Mouse (Mus musculus) 3134 (cell line): ENCODE measurements around the gene Rasa4.
"Not testable (repeated sequence)": the region's sequence is repeated elsewhere in the genome, so short reads cannot be mapped to it uniquely, and the experiment has no call there.

ENCODE experiments used
- DNase-seq: peaks from one replicate; pipeline ENCODE4 v3.0.0-alpha.2; 2011; ENCODE audit warnings: low spot score; ENCODE audit not compliant: insufficient read length; ENCODE audit errors: extremely low read depth

Rasa4 gene

GRCm38 (mm10) chr5:136066404-136067148 lies 17.1 kb upstream of the Rasa4 start:
- not testable (repeated sequence) for DNase-seq

DNA sequence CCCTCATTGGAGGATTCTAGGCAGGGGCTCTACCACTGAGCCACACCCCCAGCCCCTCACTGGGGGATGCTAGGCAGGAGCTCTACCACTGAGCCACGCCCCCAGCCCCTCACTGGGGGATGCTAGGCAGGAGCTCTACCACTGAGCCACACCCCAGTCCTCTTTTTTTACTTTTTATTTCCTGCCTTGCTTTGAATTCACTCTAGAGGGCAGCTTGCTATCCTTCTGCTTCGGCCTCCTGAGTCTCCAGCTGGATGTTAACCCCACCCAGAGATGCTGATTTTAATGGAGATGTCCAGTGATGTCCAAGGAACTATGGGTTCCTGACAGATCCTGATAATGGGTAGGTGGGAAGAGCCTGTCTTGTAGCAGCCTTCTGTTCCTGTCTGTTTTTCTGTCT lies 14.3 kb upstream of the Rasa4 start:
- DNase-seq: no peak

DNA sequence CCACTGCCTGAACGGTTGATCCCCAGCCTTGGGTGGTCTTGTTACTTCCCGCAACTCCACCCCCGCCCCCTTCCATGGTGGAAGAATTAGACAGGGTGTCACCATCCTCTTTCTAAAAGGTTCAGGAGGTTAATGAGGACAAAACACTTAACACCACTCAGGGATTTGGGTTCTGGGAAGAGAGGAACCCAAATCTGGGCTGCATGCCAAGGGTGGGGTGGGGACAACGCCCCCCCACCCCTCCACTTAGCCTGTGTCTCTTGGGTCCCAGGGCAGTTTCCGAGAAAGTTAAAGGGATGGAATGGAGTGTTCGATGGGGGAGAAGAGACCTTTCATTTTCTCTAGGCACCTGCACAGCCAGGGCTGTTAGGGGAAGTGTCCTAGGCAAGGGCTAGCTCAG lies 10.7 kb upstream of the Rasa4 start:
- no peak for DNase-seq

- DNase-seq: no peak
Observed at GRCm38 (mm10) chr5:136073526-136073925, 10.2 kb upstream of the Rasa4 start.

DNA sequence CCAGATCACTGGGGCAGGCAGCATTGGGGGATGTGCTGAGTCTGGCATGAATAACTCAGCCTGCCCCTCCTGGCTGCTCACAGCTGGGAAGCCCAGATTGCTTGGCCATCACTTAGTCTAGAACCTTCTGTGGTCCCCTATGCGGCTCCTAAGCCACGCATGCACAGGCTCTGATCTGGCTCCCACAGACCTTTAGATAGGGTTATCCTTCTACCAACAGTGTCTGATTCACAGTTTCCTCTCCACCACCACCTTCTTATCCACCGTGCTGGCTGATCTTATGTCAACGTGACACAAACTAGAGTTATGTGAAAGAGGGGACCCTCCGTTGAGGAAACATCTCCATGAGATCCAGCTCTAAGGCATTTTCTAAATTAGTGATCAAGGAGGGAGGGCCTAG lies 8.6 kb upstream of the Rasa4 start:
- no peak for DNase-seq

DNA sequence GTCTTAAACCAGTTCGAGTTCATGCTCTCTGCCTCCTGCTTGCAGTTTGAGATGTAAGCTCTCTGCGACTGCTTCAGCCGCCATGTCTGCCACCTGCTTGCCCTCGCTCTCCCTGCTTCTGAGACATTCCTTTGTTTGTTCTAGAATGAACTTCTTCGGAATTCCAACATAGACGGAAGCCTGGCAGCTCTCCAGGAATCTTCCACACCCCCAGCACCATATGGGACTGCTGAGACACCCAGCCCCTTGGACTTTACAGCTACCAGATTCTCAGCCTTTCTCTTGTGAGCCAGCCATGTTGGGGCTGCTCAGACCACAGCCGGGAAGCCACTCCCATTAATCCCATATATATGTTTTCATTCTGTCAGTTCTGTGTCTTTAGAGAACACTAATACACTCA lies 7.4 kb upstream of the Rasa4 start:
- DNase-seq: no peak

DNA sequence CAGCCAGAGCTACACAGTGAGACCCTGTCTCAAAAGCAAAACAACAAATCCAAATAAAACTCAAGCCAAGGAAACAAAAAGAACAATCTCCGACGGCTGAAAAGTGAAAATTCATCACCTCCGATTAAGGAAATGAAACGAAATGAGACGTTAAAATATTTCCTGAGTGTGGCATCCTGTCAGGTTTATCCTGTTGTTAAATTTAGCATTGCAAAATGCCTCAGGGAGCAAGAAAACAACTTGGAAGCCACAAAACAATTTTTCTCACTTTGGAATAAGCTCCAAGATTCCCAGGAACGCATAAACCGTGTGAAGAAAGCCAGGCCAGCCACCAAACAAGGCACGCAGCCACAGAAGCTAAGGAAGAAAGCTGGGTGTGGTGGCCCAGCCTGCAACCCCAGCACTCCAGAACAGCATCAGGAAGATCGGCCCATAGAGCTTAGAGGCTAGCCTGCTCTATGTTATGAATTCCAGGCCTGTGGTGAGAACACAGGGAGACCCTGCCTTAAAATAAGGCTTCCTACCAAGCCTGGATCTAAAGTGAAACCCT lies 6.6 kb upstream of the Rasa4 start:
- DNase-seq: no peak

DNA sequence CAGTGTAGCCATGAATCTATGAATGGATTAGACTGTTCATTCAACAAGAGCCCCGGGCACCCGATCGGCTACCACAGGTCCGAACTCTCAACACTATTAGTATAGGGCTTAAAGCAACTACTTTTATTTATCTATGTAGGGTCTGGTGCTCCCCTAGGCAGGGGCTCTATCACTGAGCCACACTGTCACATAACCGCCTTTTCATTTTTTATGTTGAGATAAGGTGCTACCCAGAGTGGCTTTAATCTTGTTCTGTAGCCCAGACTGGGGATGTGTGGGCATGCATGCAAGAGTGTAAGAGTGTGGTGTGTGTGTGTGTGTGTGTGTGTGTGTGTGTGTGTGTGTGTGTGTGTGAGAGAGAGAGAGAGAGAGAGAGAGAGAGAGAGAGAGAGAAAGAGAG lies 5.6 kb upstream of the Rasa4 start:
- no peak for DNase-seq

GRCm38 (mm10) chr5:136082345-136082744 lies 1.4 kb upstream of the Rasa4 start:
- DNase-seq: no peak

DNA sequence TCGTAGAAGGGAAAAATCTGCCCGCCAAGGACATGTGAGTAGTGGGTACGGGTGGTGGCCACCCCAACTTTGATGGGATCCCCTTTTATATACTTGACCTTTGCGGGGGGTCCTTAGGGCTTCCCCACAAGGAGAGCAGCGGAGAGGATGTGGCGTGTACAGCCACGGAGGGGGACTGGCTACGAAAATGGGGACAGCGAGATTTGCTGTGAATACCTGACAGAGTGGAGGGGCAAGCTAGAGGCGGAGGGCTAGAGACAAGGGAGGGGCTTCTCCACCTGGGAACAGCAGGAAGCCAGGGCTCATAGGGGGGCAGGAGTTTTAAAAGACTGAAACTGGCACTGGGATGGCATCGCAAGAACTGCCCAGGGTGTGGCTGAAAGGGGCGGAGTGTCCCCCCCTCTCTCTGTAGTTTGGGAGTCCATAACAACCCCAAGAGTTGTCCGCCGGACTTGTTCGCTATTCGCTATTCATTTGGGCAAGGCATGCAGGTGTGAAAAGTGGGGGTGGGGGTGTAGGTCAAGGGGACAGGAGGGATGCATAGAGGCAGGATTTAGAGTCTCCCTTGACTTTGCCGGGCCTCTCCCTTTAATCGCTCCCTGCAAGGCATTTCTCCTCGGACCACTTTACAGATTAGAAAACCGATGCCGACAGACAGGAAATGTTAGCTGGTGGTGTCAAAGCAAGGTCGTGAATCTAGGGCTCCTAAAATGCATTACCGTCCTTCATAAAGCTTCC lies 597 bp downstream of the Rasa4 start:
- DNase-seq: no peak

DNA sequence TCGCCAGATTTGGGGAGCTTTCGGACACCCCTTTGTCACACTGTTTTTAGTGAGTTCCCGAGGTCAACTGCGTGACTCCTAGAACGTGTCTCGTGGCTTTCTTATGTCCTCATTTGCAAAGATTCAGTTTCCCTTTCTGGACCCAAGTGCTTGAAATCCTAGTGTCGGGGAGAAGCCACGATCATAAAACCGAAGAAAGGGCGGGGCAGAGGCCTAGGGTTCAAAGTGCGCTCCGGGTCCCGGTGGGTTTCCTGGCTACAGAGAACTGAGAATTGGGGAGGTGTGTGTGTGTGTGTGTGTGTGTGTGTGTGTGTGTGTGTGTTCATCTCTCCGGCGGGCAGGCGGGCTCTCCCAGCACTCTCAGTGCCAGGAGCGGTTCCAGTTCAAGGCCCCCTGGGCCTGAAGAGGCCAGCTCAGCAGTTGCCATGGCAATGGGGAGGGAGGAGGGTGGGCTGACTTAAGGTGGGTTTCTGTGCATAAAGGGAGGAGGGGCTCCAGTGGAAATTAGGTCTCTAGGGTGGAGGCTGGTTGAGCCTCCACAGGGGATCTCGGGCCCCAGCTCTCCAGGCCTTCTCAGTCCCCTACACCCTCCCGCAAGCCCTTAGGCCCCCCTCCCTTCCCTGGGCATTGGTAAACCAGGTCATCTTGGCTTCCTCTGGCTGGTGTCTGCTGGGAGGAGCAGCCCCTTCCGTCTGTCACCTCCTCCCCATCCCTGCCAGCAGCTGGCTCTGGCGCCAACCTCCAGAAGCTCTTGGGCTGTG lies 1.4 kb downstream of the Rasa4 start:
- DNase-seq: peak; percentile 81

- no peak for DNase-seq
Observed at GRCm38 (mm10) chr5:136086290-136086689, 2.6 kb downstream of the Rasa4 start.

- DNase-seq: no peak
Observed at GRCm38 (mm10) chr5:136088821-136089575, 5.3 kb downstream of the Rasa4 start.

- no peak for DNase-seq
Observed at GRCm38 (mm10) chr5:136091927-136092326, 8.2 kb downstream of the Rasa4 start.

DNA sequence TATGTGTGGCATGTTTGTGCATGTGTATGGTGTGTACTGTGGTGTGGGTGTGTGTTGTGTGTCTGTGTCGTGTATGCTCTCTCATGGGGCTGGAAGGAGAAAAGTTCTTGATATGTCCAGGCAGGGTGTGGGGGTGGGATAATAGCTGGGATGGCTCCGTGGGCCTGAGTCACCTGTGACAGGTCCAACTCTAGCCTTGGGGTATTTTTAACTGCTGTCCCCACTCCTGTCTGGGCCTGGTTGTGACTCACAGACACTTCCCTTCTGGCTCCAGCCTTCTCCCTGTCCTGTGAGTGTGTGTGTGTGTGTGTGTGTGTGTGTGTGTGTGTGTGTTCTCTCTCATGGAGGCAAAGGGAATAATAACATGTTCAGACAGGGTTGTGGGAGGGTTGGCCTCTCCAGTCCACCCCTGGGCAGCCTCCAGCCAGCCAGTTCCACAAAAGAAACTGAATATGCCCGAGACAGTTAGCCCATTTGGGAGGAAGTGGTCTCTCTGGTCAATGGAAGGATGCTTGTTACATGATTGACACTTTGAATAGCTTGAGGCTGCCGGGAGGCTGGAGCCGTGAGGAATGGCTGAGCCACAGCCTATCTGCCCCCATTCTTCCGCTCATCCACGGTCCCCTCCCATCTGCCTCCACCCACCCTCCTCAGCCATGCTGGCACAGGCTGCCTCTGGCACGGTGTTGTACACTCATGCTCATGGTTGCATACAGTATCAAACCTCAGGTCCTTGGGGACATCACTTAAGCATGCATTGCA lies 10.7 kb downstream of the Rasa4 start:
- peak; percentile 92 for DNase-seq

DNA sequence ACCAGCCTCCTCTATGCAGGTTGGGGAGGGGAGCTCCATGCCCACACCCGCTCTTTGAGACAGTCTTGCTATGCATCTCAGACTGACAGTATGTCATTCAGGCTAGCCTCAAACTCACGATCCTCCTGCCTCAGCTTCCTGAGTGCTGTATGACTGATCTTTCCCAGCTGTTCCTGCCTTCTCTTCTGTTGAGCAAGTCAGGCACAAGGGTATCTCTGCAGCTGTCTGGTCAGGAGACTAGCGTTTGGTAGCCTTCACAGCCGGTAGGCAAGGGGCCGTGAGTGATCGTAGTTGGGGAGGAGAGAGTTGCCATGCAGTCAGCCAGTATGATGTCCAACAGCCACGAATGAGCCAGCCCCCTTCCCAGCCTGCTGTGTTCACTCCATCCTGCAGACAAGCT lies 11.4 kb downstream of the Rasa4 start:
- DNase-seq: no peak

GRCm38 (mm10) chr5:136098536-136098935 lies 14.8 kb downstream of the Rasa4 start:
- no peak for DNase-seq

GRCm38 (mm10) chr5:136102099-136102820 lies 18.5 kb downstream of the Rasa4 start:
- DNase-seq: no peak

- peak; percentile 44 for DNase-seq
Observed at GRCm38 (mm10) chr5:136104511-136104910, 20.8 kb downstream of the Rasa4 start.
